Mouse (Mus musculus): ENCODE data around the gene Rasgrp2. TPM values are rescaled to one million over a fixed set of nuclear protein-coding genes. Genes with fewer than 3 reads are reported as not detected.
A peak's percentile ranks its signal among the peaks of the same experiment; 100 is the strongest.

Rasgrp2 gene
- polyA plus RNA-seq, 1 experiment from 2014 or later = 16.3 TPM

GRCm38 (mm10) chr19:6416124-6416770 is 17.1 kb downstream of the Rasgrp2 start:
- DNase-seq (ENCODE audit: low spot score) = peak; percentile 70
- no peaks in the 10 kb centered on the region for H3K9me3 ChIP-seq (replicated peaks)
- H3K27ac ChIP-seq (replicated peaks) = peak overlapping the region; percentile 77
- WGBS = 4% methylated on average over 9 of the region's 9 CpGs
- no peaks in the 10 kb centered on the region for H3K36me3 ChIP-seq
- H3K27me3 ChIP-seq (ENCODE audit: low read depth, poor library complexity, severe bottlenecking) = peaks cover 68% of the 10 kb centered on the region
- H3K4me3 ChIP-seq = peak overlapping the region; percentile 30; the same call in 1 of the 2 replicates
- peaks cover 81% of the 10 kb centered on the region for H3K4me1 ChIP-seq

- Histone ChIP-seq H3K9me3 (replicated peaks) (no peaks in the 10 kb centered on the region), H3K27me3 (ENCODE audit: low read depth, poor library complexity, severe bottlenecking) (peaks cover 76% of the 10 kb centered on the region), H3K4me3 (peak overlapping the region; percentile 30; the same call in 1 of the 2 replicates), H3K4me1 (peaks cover 81% of the 10 kb centered on the region), H3K27ac (replicated peaks) (peak overlapping the region; percentile 77), H3K36me3 (no peaks in the 10 kb centered on the region)
- 72% methylated on average over 12 of the region's 12 CpGs for WGBS
- DNase-seq (ENCODE audit: low spot score) = no peak
Observed at GRCm38 (mm10) chr19:6416894-6417761, 18.0 kb downstream of the Rasgrp2 start.

- Histone ChIP-seq H3K36me3 (no peaks in the 10 kb centered on the region), H3K4me1 (peaks cover 71% of the 10 kb centered on the region), H3K4me3 (peak within 1 kb of the TSS; percentile 62), H3K27ac (replicated peaks) (peak within 1 kb of the TSS; percentile 87), H3K9me3 (replicated peaks) (no peaks in the 10 kb centered on the region), H3K27me3 (ENCODE audit: low read depth, poor library complexity, severe bottlenecking) (peaks cover 80% of the 10 kb centered on the region)
- DNase-seq (ENCODE audit: low spot score) = peak; percentile 91
- WGBS = under 1% methylated on average over 46 of the region's 46 CpGs
Observed at GRCm38 (mm10) chr19:6418233-6418879, 19.2 kb downstream of the Rasgrp2 start, which contains the start of gene Nrxn2. Gene Nrxn2 (plus strand): TSS chr19:6418731.

- WGBS = 7% methylated on average over 22 of the region's 23 CpGs
- no peaks in the 10 kb centered on the region for H3K36me3 ChIP-seq
- DNase-seq (ENCODE audit: low spot score) = peak; percentile 33
- peaks cover 69% of the 10 kb centered on the region for H3K4me1 ChIP-seq
- no peaks in the 10 kb centered on the region for H3K9me3 ChIP-seq (replicated peaks)
- H3K4me3 ChIP-seq = peak overlapping the region; percentile 62
- H3K27ac ChIP-seq (replicated peaks) = peak overlapping the region; percentile 87
- peaks cover 80% of the 10 kb centered on the region for H3K27me3 ChIP-seq (ENCODE audit: low read depth, poor library complexity, severe bottlenecking)
Observed at GRCm38 (mm10) chr19:6418984-6419692, 20.0 kb downstream of the Rasgrp2 start.

- 65% methylated on average over 9 of the region's 9 CpGs for WGBS
- Histone ChIP-seq H3K27ac (replicated peaks) (no peak overlapping the region), H3K27me3 (ENCODE audit: low read depth, poor library complexity, severe bottlenecking) (peaks cover 85% of the 10 kb centered on the region), H3K36me3 (no peaks in the 10 kb centered on the region), H3K4me1 (peaks cover 71% of the 10 kb centered on the region), H3K9me3 (replicated peaks) (no peaks in the 10 kb centered on the region), H3K4me3 (peak overlapping the region; percentile 62; the same call in 1 of the 2 replicates)
- DNase-seq (ENCODE audit: low spot score) = no peak
Observed at GRCm38 (mm10) chr19:6419805-6420310, 20.7 kb downstream of the Rasgrp2 start.

GRCm38 (mm10) chr19:6420481-6421210 is 21.5 kb downstream of the Rasgrp2 start:
- 60% methylated on average over 19 of the region's 19 CpGs for WGBS

GRCm38 (mm10) chr19:6421211-6421590 is 22.1 kb downstream of the Rasgrp2 start:
- no peaks in the 10 kb centered on the region for H3K9me3 ChIP-seq (replicated peaks)
- no peak for DNase-seq (ENCODE audit: low spot score)
- no peaks in the 10 kb centered on the region for H3K36me3 ChIP-seq
- no peak overlapping the region for H3K4me3 ChIP-seq
- 77% methylated on average over 9 of the region's 9 CpGs for WGBS
- peaks cover 70% of the 10 kb centered on the region for H3K4me1 ChIP-seq
- peaks cover 95% of the 10 kb centered on the region for H3K27me3 ChIP-seq (ENCODE audit: low read depth, poor library complexity, severe bottlenecking)
- H3K27ac ChIP-seq (replicated peaks) = no peak overlapping the region

More at GRCm38 (mm10) chr19:6420481-6421210, 21.5 kb downstream of the Rasgrp2 start:
- H3K27ac ChIP-seq (replicated peaks) = no peak overlapping the region
- no peaks in the 10 kb centered on the region for H3K9me3 ChIP-seq (replicated peaks)
- no peaks in the 10 kb centered on the region for H3K36me3 ChIP-seq
- H3K4me1 ChIP-seq = peaks cover 71% of the 10 kb centered on the region
- DNase-seq (ENCODE audit: low spot score) = no peak
- H3K27me3 ChIP-seq (ENCODE audit: low read depth, poor library complexity, severe bottlenecking) = peaks cover 93% of the 10 kb centered on the region
- peak overlapping the region; percentile 62; the same call in 1 of the 2 replicates for H3K4me3 ChIP-seq

GRCm38 (mm10) chr19:6422014-6422413 is 22.9 kb downstream of the Rasgrp2 start:
- DNase-seq (ENCODE audit: low spot score) = no peak
- Histone ChIP-seq H3K27me3 (ENCODE audit: low read depth, poor library complexity, severe bottlenecking) (peaks cover 95% of the 10 kb centered on the region), H3K36me3 (no peaks in the 10 kb centered on the region), H3K27ac (replicated peaks) (no peak overlapping the region), H3K9me3 (replicated peaks) (no peaks in the 10 kb centered on the region), H3K4me3 (no peak overlapping the region), H3K4me1 (peaks cover 65% of the 10 kb centered on the region)
- 90% methylated on average over 7 of the region's 7 CpGs for WGBS

- Histone ChIP-seq H3K27ac (replicated peaks) (no peak overlapping the region), H3K36me3 (no peaks in the 10 kb centered on the region), H3K4me1 (peaks cover 65% of the 10 kb centered on the region), H3K27me3 (ENCODE audit: low read depth, poor library complexity, severe bottlenecking) (peaks cover 97% of the 10 kb centered on the region), H3K4me3 (no peak overlapping the region), H3K9me3 (replicated peaks) (no peaks in the 10 kb centered on the region)
- 91% methylated on average over 16 of the region's 16 CpGs for whole genome bisulfite sequencing
- DNase-seq (ENCODE audit: low spot score) = no peak
Observed at GRCm38 (mm10) chr19:6423241-6423640, 24.1 kb downstream of the Rasgrp2 start.

- Histone ChIP-seq H3K27me3 (ENCODE audit: low read depth, poor library complexity, severe bottlenecking) (peaks cover 100% of the 10 kb centered on the region), H3K9me3 (replicated peaks) (no peaks in the 10 kb centered on the region), H3K4me3 (no peak overlapping the region), H3K27ac (replicated peaks) (no peak overlapping the region), H3K36me3 (no peaks in the 10 kb centered on the region), H3K4me1 (peaks cover 64% of the 10 kb centered on the region)
- WGBS = 61% methylated on average over 7 of the region's 8 CpGs
- no peak for DNase-seq (ENCODE audit: low spot score)
Observed at GRCm38 (mm10) chr19:6424137-6424881, 25.2 kb downstream of the Rasgrp2 start.

GRCm38 (mm10) chr19:6425595-6425994 is 26.5 kb downstream of the Rasgrp2 start:
- no peak overlapping the region for H3K4me3 ChIP-seq
- WGBS = 57% methylated on average over 5 of the region's 5 CpGs
- no peaks in the 10 kb centered on the region for H3K36me3 ChIP-seq
- no peak overlapping the region for H3K27ac ChIP-seq (replicated peaks)
- H3K4me1 ChIP-seq = peaks cover 52% of the 10 kb centered on the region
- H3K27me3 ChIP-seq (ENCODE audit: low read depth, poor library complexity, severe bottlenecking) = peaks cover 100% of the 10 kb centered on the region
- no peaks in the 10 kb centered on the region for H3K9me3 ChIP-seq (replicated peaks)
- no peak for DNase-seq (ENCODE audit: low spot score)

Data from midbrain, embryonic 10.5 days (tissue).